In genomic region chr8:120735770-120736481, GRCm38 (mm10) we compare ENCODE assay signal across 9 mouse cellular contexts. TPM values are rescaled to one million over a fixed set of nuclear protein-coding genes. Genes with fewer than 3 reads are reported as not detected.
DNase-seq lines count a peak whose midpoint lies in the region; ATAC-seq and TF ChIP-seq lines count a peak whose summit lies in the region.
"Had no signal": no experiment of that assay in that cellular context is flagged by ENCODE, and none has a peak within 500 bp of the region (broad histone marks: within the 10 kb centered on the region; RNA-seq: fewer than 3 reads in every experiment).

TSS of gene Irf8 (plus strand) at chr8:120736358.

- no peak for TF ChIP-seq POLR2A in cortical plate, adult 2 months (IDR thresholded peaks at IDR 0.05; ENCODE audit: extremely low read depth, insufficient read depth, low read length)

- H3K36me3 ChIP-seq in hindbrain, embryonic 16.5 days (ENCODE audit: control insufficient read depth, insufficient read depth, low read length) = no peaks in the 10 kb centered on the region

- H3K4me2 ChIP-seq in hindbrain, embryonic 16.5 days (ENCODE audit: low read length) = peak within 1 kb of the TSS; percentile 98

- peak within 1 kb of the TSS; percentile 32 for H3K4me3 ChIP-seq in cortical plate, adult 2 months (ENCODE audit: insufficient read depth, low read length)
- H3K4me3 ChIP-seq in hindbrain, embryonic 16.5 days (ENCODE audit: low read length) = peak within 1 kb of the TSS; percentile 61
- H3K4me3 ChIP-seq: myocyte had no signal

- TF ChIP-seq CTCF in cortical plate, adult 2 months (IDR thresholded peaks at IDR 0.05; ENCODE audit: extremely low read depth, insufficient read depth, low read length) = no peak

- H3K4me1 ChIP-seq in cortical plate, adult 2 months (ENCODE audit: control insufficient read depth, insufficient read depth, low read length) = no peaks in the 10 kb centered on the region
- H3K4me1 ChIP-seq in hindbrain, embryonic 16.5 days (ENCODE audit: control insufficient read depth, insufficient read depth, low read depth, low read length) = peaks cover 6% of the 10 kb centered on the region

- H3K27ac ChIP-seq in cortical plate, adult 2 months (ENCODE audit: insufficient read depth, low read length) = no peak within 1 kb of the TSS
- H3K27ac ChIP-seq in hindbrain, embryonic 16.5 days (ENCODE audit: low read depth, low read length) = no peak within 1 kb of the TSS

- H3K9me3 ChIP-seq in hindbrain, embryonic 16.5 days (ENCODE audit: control insufficient read depth, low read length) = no peaks in the 10 kb centered on the region

- ATAC-seq in hindbrain, embryonic 16.5 days = peak; percentile 91

- WGBS in hindbrain, embryonic 16.5 days = under 1% methylated on average over 50 of the region's 62 CpGs

- peak within 1 kb of the TSS; percentile 65 for H3K9ac ChIP-seq in hindbrain, embryonic 16.5 days (ENCODE audit: low read depth, low read length)

- peak; percentile 92 for DNase-seq in ZHBTc4 (ENCODE audit: low read depth, low spot score)
- DNase-seq in gastrocnemius, adult 8-10 months (ENCODE audit: low spot score in 2 of 2) = peak; percentile 82 to 89
- DNase-seq in left cerebral cortex, adult 18-20 months (ENCODE audit: low spot score in 2 of 2) = peak; percentile 66 to 70
- DNase-seq in lung, postnatal 36 days = peak; percentile 89
- DNase-seq in retina, embryonic 14.5 days (ENCODE audit: low spot score) = peak; percentile 84
- DNase-seq in thymus, postnatal 25 days = peak; percentile 92

- H3K27me3 ChIP-seq in hindbrain, embryonic 16.5 days (replicated peaks; ENCODE audit: control insufficient read depth, insufficient read depth, low read length) = peaks cover 20% of the 10 kb centered on the region

RNA-seq across cellular contexts. Expression of gene Irf8, which starts in this region (rescaled TPM):
- polyA plus RNA-seq in cortical plate, adult 2 months (2012; rRNA removed) = 4.1 and 4.8 TPM in 2 replicates
- 10 to 100 TPM in 2 of 4 experiments, 1 to 10 TPM in 2; 8.9 to 12.0 (median 10.7) TPM for total RNA-seq in gastrocnemius, adult 8-10 months (2022)
- polyA plus RNA-seq in hindbrain, embryonic 16.5 days (2015; fragmentation: Nextera tagmentation; extraction: Ambion mirVana) = 4.2 and 4.8 TPM in 2 replicates
- 1 to 10 TPM; 4.1 to 4.8 TPM for total RNA-seq in left cerebral cortex, adult 18-20 months (2021)
- polyA plus RNA-seq: myocyte had no signal
